Mouse (Mus musculus) layer of hippocampus, adult 9-10 months (tissue): ENCODE results near the gene Nfkb2.
A peak's percentile ranks its signal among the peaks of the same experiment; 100 is the strongest.

ENCODE experiments used
- DNase-seq: peaks from one replicate; pipeline ENCODE4 v3.0.0; 2022; ENCODE audit warnings: low spot score

The Nfkb2 gene

GRCm38 (mm10) chr19:46344710-46345419 lies 40.7 kb downstream of the Nfkb2 start:
- DNase-seq = no peak

GRCm38 (mm10) chr19:46347146-46347545 lies 43.0 kb downstream of the Nfkb2 start:
- DNase-seq = no peak

- no peak for DNase-seq
Measured at GRCm38 (mm10) chr19:46347936-46348668, 44.0 kb downstream of the Nfkb2 start.

- no peak for DNase-seq
Measured at GRCm38 (mm10) chr19:46348761-46349458, 44.8 kb downstream of the Nfkb2 start.

GRCm38 (mm10) chr19:46349550-46349949 lies 45.4 kb downstream of the Nfkb2 start:
- no peak for DNase-seq

GRCm38 (mm10) chr19:46350168-46350932 lies 46.2 kb downstream of the Nfkb2 start, which contains the start of gene 2310034G01Rik:
Gene 2310034G01Rik, minus strand, starts transcription at chr19:46350302.
- DNase-seq = no peak

GRCm38 (mm10) chr19:46356701-46357138 lies 52.6 kb downstream of the Nfkb2 start:
- DNase-seq = peak; percentile 62

GRCm38 (mm10) chr19:46357344-46358280 lies 53.5 kb downstream of the Nfkb2 start:
- no peak for DNase-seq

GRCm38 (mm10) chr19:46358381-46358780 lies 54.3 kb downstream of the Nfkb2 start:
- DNase-seq = no peak
